Mouse (Mus musculus) MEL (cell line): ENCODE measurements around the gene Olfml3. TPM values are rescaled to one million over a fixed set of nuclear protein-coding genes. Genes with fewer than 3 reads are reported as not detected.

Experiments used
- DNase-seq: peaks from one replicate; pipeline ENCODE4 v3.0.0; 2011; ENCODE audit warnings: low read depth, low spot score
- H3K27ac ChIP-seq: 2 replicates; pipeline ENCODE4 v1.5.1; 2012; ENCODE audit warnings: low read depth, mild to moderate bottlenecking, control low read depth, low read length, moderate library complexity; ENCODE audit not compliant: control insufficient read depth
- H3K27me3 ChIP-seq, 2 experiments: fragments of 150-350 bp in 1 of 2; sonication (generic) in 1 of 2; 2 replicates each; pipeline ENCODE4 v1.6.1; 2012; ENCODE audit warnings: low read length in 2 of 2, mild to moderate bottlenecking in 2 of 2, improper control_type of control experiment in 1 of 2, moderate library complexity in 1 of 2; ENCODE audit not compliant: insufficient read depth in 2 of 2, control insufficient read depth in 1 of 2
- H3K36me3 ChIP-seq, 2 experiments: 2 replicates each; pipeline ENCODE4 v1.6.1; 2012 to 2014; ENCODE audit warnings: low read length in 2 of 2, improper control_type of control experiment in 1 of 2, inconsistent platforms in 1 of 2, mild to moderate bottlenecking in 1 of 2; ENCODE audit not compliant: insufficient read depth in 2 of 2, control insufficient read depth in 1 of 2
- H3K4me1 ChIP-seq, 2 experiments: fragments of 150-350 bp in 1 of 2; sonication (generic) in 1 of 2; 2 replicates each; pipeline ENCODE4 v1.6.1; 2012; ENCODE audit warnings: low read length in 2 of 2, improper control_type of control experiment in 1 of 2, mild to moderate bottlenecking in 1 of 2; ENCODE audit not compliant: insufficient read depth in 2 of 2, control insufficient read depth in 1 of 2
- H3K4me3 ChIP-seq, 2 experiments: fragments of 150-350 bp in 1 of 2; sonication (generic) in 1 of 2; 2 replicates each; pipeline ENCODE4 v1.5.1; 2012; ENCODE audit warnings: low read depth in 2 of 2, low read length in 2 of 2, mild to moderate bottlenecking in 2 of 2, moderate library complexity in 2 of 2, control low read depth in 1 of 2, improper control_type of control experiment in 1 of 2; ENCODE audit not compliant: control insufficient read depth in 1 of 2, insufficient read depth in 1 of 2
- H3K79me2 ChIP-seq: 2 replicates; pipeline ENCODE4 v1.6.1; 2012; ENCODE audit warnings: mild to moderate bottlenecking, low read length, moderate library complexity; ENCODE audit not compliant: control insufficient read depth, poor library complexity, insufficient read depth
- H3K9ac ChIP-seq: 2 replicates; pipeline ENCODE4 v1.6.1; 2012; ENCODE audit warnings: low read depth, mild to moderate bottlenecking, control low read depth, low read length, moderate library complexity; ENCODE audit not compliant: control insufficient read depth, poor library complexity, severe bottlenecking
- H3K9me3 ChIP-seq: fragments of 150-350 bp; sonication (generic); replicated peaks from 2 replicates; pipeline ENCODE4 v1.6.1; 2012; ENCODE audit warnings: mild to moderate bottlenecking, low read length, improper control_type of control experiment, moderate library complexity; ENCODE audit not compliant: insufficient read depth
- BHLHE40 ChIP-seq: IDR thresholded peaks from 2 replicates; pipeline ENCODE4 v1.6.1; 2012; ENCODE audit warnings: low read depth, mild to moderate bottlenecking, inconsistent platforms, low read length, improper control_type of control experiment, borderline replicate concordance
- CHD1 ChIP-seq: IDR thresholded peaks from 2 replicates; pipeline ENCODE4 v1.6.1; 2012; ENCODE audit warnings: low read depth, mild to moderate bottlenecking, inconsistent platforms, low read length, improper control_type of control experiment
- CHD2 ChIP-seq: IDR thresholded peaks from 2 replicates; pipeline ENCODE4 v1.6.1; 2011; ENCODE audit warnings: low read length, improper control_type of control experiment
- CTCF ChIP-seq, 3 experiments: IDR thresholded peaks in 2 of 3; conservative IDR thresholded peaks in 1 of 3; 2 replicates each; pipeline ENCODE4 v1.5.1; 2011 to 2012; ENCODE audit warnings: low read length in 3 of 3, low read depth in 2 of 3, mild to moderate bottlenecking in 2 of 3, improper control_type of control experiment in 1 of 3, inconsistent platforms in 1 of 3, mixed read lengths in 1 of 3, moderate library complexity in 1 of 3; ENCODE audit not compliant: control insufficient read depth in 1 of 3, insufficient read depth in 1 of 3, poor library complexity in 1 of 3, severe bottlenecking in 1 of 3
- E2F4 ChIP-seq: IDR thresholded peaks from 2 replicates; pipeline ENCODE4 v1.6.1; 2011; ENCODE audit warnings: low read depth, low read length, improper control_type of control experiment, borderline replicate concordance
- ELF1 ChIP-seq: IDR thresholded peaks from 2 replicates; pipeline ENCODE4 v1.6.1; 2014; ENCODE audit warnings: low read depth, mild to moderate bottlenecking, inconsistent platforms, low read length, improper control_type of control experiment, moderate library complexity
- EP300 ChIP-seq, 2 experiments: IDR thresholded peaks; 2 replicates each; pipeline ENCODE4 v1.6.1; 2011; ENCODE audit warnings: improper control_type of control experiment in 2 of 2, low read length in 2 of 2, low read depth in 1 of 2, mild to moderate bottlenecking in 1 of 2
- ETS1 ChIP-seq: IDR thresholded peaks from 2 replicates; pipeline ENCODE4 v1.6.1; 2012; ENCODE audit warnings: low read depth, mild to moderate bottlenecking, inconsistent platforms, low read length, improper control_type of control experiment, moderate library complexity
- GABPA ChIP-seq: IDR thresholded peaks from 2 replicates; pipeline ENCODE4 v1.6.1; 2012; ENCODE audit warnings: low read depth, mild to moderate bottlenecking, inconsistent platforms, low read length, improper control_type of control experiment, moderate library complexity
- GATA1 ChIP-seq: IDR thresholded peaks from 2 replicates; pipeline ENCODE4 v1.6.1; 2011; ENCODE audit warnings: low read depth, low read length, improper control_type of control experiment
- HCFC1 ChIP-seq: IDR thresholded peaks from 2 replicates; pipeline ENCODE4 v1.6.1; 2012; ENCODE audit warnings: low read depth, mild to moderate bottlenecking, inconsistent platforms, low read length, improper control_type of control experiment, moderate library complexity
- MAFK ChIP-seq: IDR thresholded peaks from 2 replicates; pipeline ENCODE4 v1.6.1; 2011; ENCODE audit warnings: low read depth, mild to moderate bottlenecking, low read length, improper control_type of control experiment, borderline replicate concordance
- MAZ ChIP-seq: IDR thresholded peaks from 2 replicates; pipeline ENCODE4 v1.6.1; 2012; ENCODE audit warnings: low read depth, mild to moderate bottlenecking, inconsistent platforms, low read length, improper control_type of control experiment
- MEF2A ChIP-seq: IDR thresholded peaks from 2 replicates; pipeline ENCODE4 v1.6.1; 2014; ENCODE audit warnings: low read depth, mild to moderate bottlenecking, inconsistent platforms, low read length, improper control_type of control experiment; ENCODE audit not compliant: poor library complexity, insufficient replicate concordance, severe bottlenecking; ENCODE audit errors: extremely low read depth
- MYB ChIP-seq: IDR thresholded peaks from 2 replicates; pipeline ENCODE4 v1.6.1; 2011; ENCODE audit warnings: mild to moderate bottlenecking, low read depth, low read length, improper control_type of control experiment
- MYC ChIP-seq: IDR thresholded peaks from 2 replicates; pipeline ENCODE4 v1.6.1; 2011; ENCODE audit warnings: low read depth, mild to moderate bottlenecking, low read length, improper control_type of control experiment, moderate library complexity
- NELFE ChIP-seq: IDR thresholded peaks from 2 replicates; pipeline ENCODE4 v1.6.1; 2011; ENCODE audit warnings: low read depth, low read length, improper control_type of control experiment
- NRF1 ChIP-seq: IDR thresholded peaks from 2 replicates; pipeline ENCODE4 v1.6.1; 2014; ENCODE audit warnings: low read depth, mild to moderate bottlenecking, inconsistent platforms, low read length, improper control_type of control experiment, moderate library complexity; ENCODE audit not compliant: poor library complexity, insufficient read depth, severe bottlenecking
- POLR2A ChIP-seq, 2 experiments: IDR thresholded peaks; 2 replicates each; pipeline ENCODE4 v1.6.1; 2011 to 2012; ENCODE audit warnings: low read length in 2 of 2, mild to moderate bottlenecking in 2 of 2, control low read depth in 1 of 2, improper control_type of control experiment in 1 of 2, low read depth in 1 of 2, moderate library complexity in 1 of 2; ENCODE audit not compliant: control insufficient read depth in 1 of 2, insufficient read depth in 1 of 2, poor library complexity in 1 of 2
- POLR2AphosphoS2 ChIP-seq: IDR thresholded peaks from 2 replicates; pipeline ENCODE4 v1.6.1; 2011; ENCODE audit warnings: low read length, improper control_type of control experiment
- POLR2AphosphoS5 ChIP-seq: IDR thresholded peaks from 2 replicates; pipeline ENCODE4 v1.6.1; 2012; ENCODE audit warnings: low read depth, borderline replicate concordance, mild to moderate bottlenecking, inconsistent platforms, low read length, moderate library complexity, mixed read lengths
- TAL1 ChIP-seq: IDR thresholded peaks from 2 replicates; pipeline ENCODE4 v1.6.1; 2012; ENCODE audit warnings: mild to moderate bottlenecking, inconsistent platforms, low read length, moderate library complexity, mixed read lengths
- TBP ChIP-seq: IDR thresholded peaks from 2 replicates; pipeline ENCODE4 v1.8.0; 2011; ENCODE audit warnings: low read depth, low read length, improper control_type of control experiment
- TCF12 ChIP-seq: IDR thresholded peaks from 2 replicates; pipeline ENCODE4 v1.6.1; 2014; ENCODE audit warnings: low read depth, mild to moderate bottlenecking, inconsistent platforms, low read length, improper control_type of control experiment, moderate library complexity
- UBTF ChIP-seq: IDR thresholded peaks from 2 replicates; pipeline ENCODE4 v1.6.1; 2012; ENCODE audit warnings: low read depth, mild to moderate bottlenecking, inconsistent platforms, low read length, improper control_type of control experiment, moderate library complexity, borderline replicate concordance; ENCODE audit not compliant: insufficient read depth
- USF1 ChIP-seq: IDR thresholded peaks from 2 replicates; pipeline ENCODE4 v1.6.1; 2014; ENCODE audit warnings: low read depth, mild to moderate bottlenecking, inconsistent platforms, low read length, improper control_type of control experiment, moderate library complexity
- USF2 ChIP-seq, 2 experiments: IDR thresholded peaks; 2 replicates each; pipeline ENCODE4 v1.6.1; 2011 to 2012; ENCODE audit warnings: improper control_type of control experiment in 2 of 2, low read length in 2 of 2, borderline replicate concordance in 1 of 2, inconsistent platforms in 1 of 2, low read depth in 1 of 2, mild to moderate bottlenecking in 1 of 2; ENCODE audit not compliant: insufficient read depth in 1 of 2
- ZC3H11A ChIP-seq: IDR thresholded peaks from 2 replicates; pipeline ENCODE4 v1.6.1; 2012; ENCODE audit warnings: low read depth, mild to moderate bottlenecking, inconsistent platforms, low read length, improper control_type of control experiment
- ZMIZ1 ChIP-seq: IDR thresholded peaks from 2 replicates; pipeline ENCODE4 v1.6.1; 2012; ENCODE audit warnings: low read depth, mild to moderate bottlenecking, inconsistent platforms, low read length, improper control_type of control experiment, moderate library complexity
- ZNF384 ChIP-seq: IDR thresholded peaks from 2 replicates; pipeline ENCODE4 v1.6.1; 2012; ENCODE audit warnings: low read depth, mild to moderate bottlenecking, inconsistent platforms, low read length, improper control_type of control experiment
- polyA plus RNA-seq, 2 experiments: library from polyadenylated mRNA; stranded (reverse) in 1 of 2; unstranded in 1 of 2; fragments of >175 nt in 1 of 2; fragments of >200 nt in 1 of 2; gene quantifications; 2 replicates each; pipeline versions ENCODE4 v1.2.1 to v1.2.4; 2012; ENCODE audit warnings: low replicate concordance in 2 of 2, low read depth in 1 of 2; ENCODE audit not compliant: insufficient read length in 2 of 2, insufficient read depth in 1 of 2, missing spikeins in 1 of 2
- total RNA-seq: library from RNA; depleted of rRNA; stranded (reverse); fragments of 300-350 nt; gene quantifications from 2 replicates; pipeline ENCODE4 v1.2.3, GENCODE M21; 2012

Olfml3 gene
- total and polyA plus RNA-seq, 3 experiments = 0.08 to 0.18 TPM; not detected in 1

GRCm38 (mm10) chr3:103771531-103772130 lies 33.8 kb upstream of the Olfml3 start:
- Histone ChIP-seq H3K9ac (no peak overlapping the region), H3K9me3 (no peaks in the 10 kb centered on the region), H3K4me1 (peaks cover 0 to 4% of the 10 kb centered on the region in 2 experiments; a peak in 1 of 4 replicates), H3K27ac (no peak overlapping the region), H3K36me3 (peaks cover 5 to 10% of the 10 kb centered on the region in 2 experiments), H3K79me2 (peaks cover 1% of the 10 kb centered on the region; the same call in 1 of the 2 replicates), H3K27me3 (no peaks in the 10 kb centered on the region), H3K4me3 (no peak overlapping the region)
- DNase-seq = no peak
- no peak for TF ChIP-seq POLR2AphosphoS2
- no peak for TF ChIP-seq MAZ
- no peak for TF ChIP-seq E2F4
- TF ChIP-seq NELFE = no peak
- no peak for TF ChIP-seq CTCF (IDR thresholded peaks at IDR 0.05 in 2 of 3, conservative IDR thresholded peaks at IDR 0.05 in 1 of 3; ENCODE audit: control insufficient read depth in 1 of 3, insufficient read depth in 1 of 3, low read depth in 2 of 3, low read length in 3 of 3, poor library complexity in 1 of 3, severe bottlenecking in 1 of 3)
- no peak for TF ChIP-seq NRF1
- no peak for TF ChIP-seq POLR2A (IDR thresholded peaks at IDR 0.05; ENCODE audit: control insufficient read depth in 1 of 2, insufficient read depth in 1 of 2, low read depth in 1 of 2, low read length in 2 of 2, poor library complexity in 1 of 2)
- no peak for TF ChIP-seq GATA1
- TF ChIP-seq USF1 = no peak
- no peak for TF ChIP-seq MYB
- TF ChIP-seq BHLHE40 = no peak
- TF ChIP-seq ETS1 = no peak
- no peak for TF ChIP-seq TBP
- TF ChIP-seq MAFK = no peak
- TF ChIP-seq ZNF384 = no peak
- no peak for TF ChIP-seq TCF12
- no peak for TF ChIP-seq POLR2AphosphoS5
- no peak for TF ChIP-seq USF2 (IDR thresholded peaks at IDR 0.05; ENCODE audit: borderline replicate concordance in 1 of 2, insufficient read depth in 1 of 2, low read depth in 1 of 2, low read length in 2 of 2)

GRCm38 (mm10) chr3:103766789-103767188 lies 29.0 kb upstream of the Olfml3 start:
- no peak for DNase-seq
- H3K27ac ChIP-seq = no peak overlapping the region
- peaks cover 0 to 16% of the 10 kb centered on the region in 2 experiments; a peak in 2 of 4 replicates for H3K36me3 ChIP-seq
- TF ChIP-seq MYC = no peak
- no peak for TF ChIP-seq ZC3H11A
- TF ChIP-seq ZMIZ1 = no peak
- TF ChIP-seq EP300 (IDR thresholded peaks at IDR 0.05; ENCODE audit: low read depth in 1 of 2, low read length in 2 of 2) = no peak
- TF ChIP-seq BHLHE40 = no peak
- TF ChIP-seq CTCF (IDR thresholded peaks at IDR 0.05 in 2 of 3, conservative IDR thresholded peaks at IDR 0.05 in 1 of 3; ENCODE audit: control insufficient read depth in 1 of 3, insufficient read depth in 1 of 3, low read depth in 2 of 3, low read length in 3 of 3, poor library complexity in 1 of 3, severe bottlenecking in 1 of 3) = no peak
- TF ChIP-seq TAL1 = no peak
- no peak for TF ChIP-seq CHD2
- TF ChIP-seq POLR2A (IDR thresholded peaks at IDR 0.05; ENCODE audit: control insufficient read depth in 1 of 2, insufficient read depth in 1 of 2, low read depth in 1 of 2, low read length in 2 of 2, poor library complexity in 1 of 2) = no peak
- no peak for TF ChIP-seq TBP
- no peak for TF ChIP-seq CHD1
- no peak for TF ChIP-seq MEF2A
- no peak for TF ChIP-seq HCFC1
- no peak for TF ChIP-seq ELF1
- no peak for TF ChIP-seq UBTF
- TF ChIP-seq GABPA = no peak
- no peak for TF ChIP-seq USF2 (IDR thresholded peaks at IDR 0.05; ENCODE audit: borderline replicate concordance in 1 of 2, insufficient read depth in 1 of 2, low read depth in 1 of 2, low read length in 2 of 2)

More at GRCm38 (mm10) chr3:103766789-103767188, 29.0 kb upstream of the Olfml3 start:
- no peaks in the 10 kb centered on the region for H3K27me3 ChIP-seq
- H3K4me3 ChIP-seq = no peak overlapping the region
- no peaks in the 10 kb centered on the region for H3K4me1 ChIP-seq
- no peaks in the 10 kb centered on the region; the same call in 1 of the 2 replicates for H3K79me2 ChIP-seq
- no peak overlapping the region for H3K9ac ChIP-seq
- no peaks in the 10 kb centered on the region for H3K9me3 ChIP-seq
